Mouse (Mus musculus) kidney, adult 2 months (tissue): ENCODE data around the gene 4930402H24Rik.

ENCODE experiments used
- CTCF ChIP-seq: fragments of 200-500 bp; conservative IDR thresholded peaks from 2 replicates; pipeline ENCODE4 v1.5.1; 2011; ENCODE audit warnings: low read depth, mild to moderate bottlenecking, control low read depth, low read length, moderate library complexity, mixed read lengths; ENCODE audit not compliant: insufficient read depth, insufficient read length
- POLR2A ChIP-seq: fragments of 200-500 bp; IDR thresholded peaks from one replicate; pipeline ENCODE4 v1.6.1; 2011; ENCODE audit warnings: low read depth, low read length, control low read depth

- TF ChIP-seq POLR2A, result no peak
- no peak for TF ChIP-seq CTCF
These were observed 91.7 kb downstream of the 4930402H24Rik start for GRCm38 (mm10) chr2:130814492-130814891.
